Mouse (Mus musculus): ENCODE results near the gene Emd.

DNA sequence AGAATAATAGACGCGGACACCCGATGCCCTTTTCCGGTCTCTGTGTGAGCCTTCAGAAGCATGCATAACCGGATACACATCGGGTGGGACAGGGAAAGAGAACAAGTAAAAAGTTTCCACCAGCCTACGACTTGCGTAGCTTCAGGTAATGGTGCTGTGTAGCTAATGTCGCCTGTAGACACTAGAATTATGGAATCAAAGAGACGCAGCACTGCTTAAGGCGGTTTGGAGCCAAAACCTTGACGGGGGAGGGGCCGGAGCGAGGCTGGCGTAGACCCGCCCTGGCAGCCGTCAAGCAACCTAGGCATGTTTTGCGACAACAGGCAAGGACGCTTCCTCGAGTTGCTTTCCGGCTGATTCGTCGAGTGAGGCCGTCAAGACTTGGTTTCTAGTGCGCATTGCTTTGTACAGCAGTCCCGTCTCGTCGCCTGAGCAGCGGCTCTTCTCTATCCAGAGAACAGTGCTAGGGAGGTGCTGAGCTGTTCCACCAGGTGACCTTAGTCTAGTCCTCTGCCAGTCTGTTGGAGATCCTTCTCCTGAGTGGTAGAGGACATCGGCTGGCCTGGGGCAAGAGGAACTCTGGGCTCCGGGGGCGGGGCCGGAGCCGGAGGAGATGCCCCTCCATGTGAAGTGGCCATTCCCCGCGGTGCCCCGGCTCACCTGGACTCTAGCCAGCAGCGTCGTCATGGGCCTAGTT is 28.1 kb downstream of the Emd start:
- no peak for TF ChIP-seq CTCF (IDR thresholded peaks at IDR 0.05; ENCODE audit: control insufficient read depth, insufficient read depth, insufficient read length)
- TF ChIP-seq MYOG (IDR thresholded peaks at IDR 0.05; ENCODE audit: control insufficient read depth, extremely low read depth, insufficient read length), result no peak
